Mouse (Mus musculus) gastrocnemius, adult 8-10 months (tissue): ENCODE results near the gene Adamtsl2. TPM values are rescaled to one million over a fixed set of nuclear protein-coding genes. Genes with fewer than 3 reads are reported as not detected.

Source experiments
- DNase-seq, 2 experiments: peaks; one replicate each; pipeline ENCODE4 v3.0.0; 2022; ENCODE audit warnings: low spot score in 2 of 2
- total RNA-seq, 4 experiments: library from RNA; stranded (reverse); gene quantifications; 2 replicates each; pipeline ENCODE4 v1.2.4; 2022

Gene Adamtsl2
- total RNA-seq, 4 experiments from 2014 or later = 0.99 to 2.2 (median 1.5) TPM

- DNase-seq = no peak
These were observed 4.4 kb upstream of the Adamtsl2 start for GRCm38 (mm10) chr2:27074804-27075203.

GRCm38 (mm10) chr2:27075485-27075884, 3.7 kb upstream of the Adamtsl2 start:
- DNase-seq = no peak

- no peak for DNase-seq
These were observed 1.4 kb upstream of the Adamtsl2 start for GRCm38 (mm10) chr2:27077655-27078244.

- DNase-seq = no peak
These were observed 867 bp upstream of the Adamtsl2 start for GRCm38 (mm10) chr2:27078312-27078711.

- DNase-seq = no peak
These were observed 470 bp downstream of the Adamtsl2 start for GRCm38 (mm10) chr2:27079649-27080048.

GRCm38 (mm10) chr2:27083761-27084475, 4.7 kb downstream of the Adamtsl2 start:
- DNase-seq = no peak

- no peak for DNase-seq
These were observed 5.8 kb downstream of the Adamtsl2 start for GRCm38 (mm10) chr2:27084963-27085362.

GRCm38 (mm10) chr2:27085801-27086200, 6.6 kb downstream of the Adamtsl2 start:
- DNase-seq = no peak

- no peak for DNase-seq
These were observed 7.4 kb downstream of the Adamtsl2 start for GRCm38 (mm10) chr2:27086483-27087010.

- DNase-seq = no peak
These were observed 8.4 kb downstream of the Adamtsl2 start for GRCm38 (mm10) chr2:27087581-27087980.

GRCm38 (mm10) chr2:27088071-27088644, 9.0 kb downstream of the Adamtsl2 start:
- DNase-seq = peak; percentile 59 to 75

GRCm38 (mm10) chr2:27088700-27089099, 9.5 kb downstream of the Adamtsl2 start:
- DNase-seq = no peak

- DNase-seq = no peak
These were observed 10.1 kb downstream of the Adamtsl2 start for GRCm38 (mm10) chr2:27089238-27089637.

- no peak for DNase-seq
These were observed 16.0 kb downstream of the Adamtsl2 start for GRCm38 (mm10) chr2:27095178-27095577.

- DNase-seq = no peak
These were observed 17.3 kb downstream of the Adamtsl2 start for GRCm38 (mm10) chr2:27096341-27096981.

- DNase-seq = no peak
These were observed 18.1 kb downstream of the Adamtsl2 start for GRCm38 (mm10) chr2:27097241-27097656.

GRCm38 (mm10) chr2:27097776-27098175, 18.6 kb downstream of the Adamtsl2 start:
- DNase-seq = no peak

GRCm38 (mm10) chr2:27103554-27103953, 24.4 kb downstream of the Adamtsl2 start:
- DNase-seq = no peak

- DNase-seq = no peak
These were observed 27.6 kb downstream of the Adamtsl2 start for GRCm38 (mm10) chr2:27106816-27107215.

- no peak for DNase-seq
These were observed 29.0 kb downstream of the Adamtsl2 start for GRCm38 (mm10) chr2:27108144-27108543.

GRCm38 (mm10) chr2:27109052-27109451, 29.9 kb downstream of the Adamtsl2 start:
- no peak for DNase-seq

GRCm38 (mm10) chr2:27112585-27112984, 33.4 kb downstream of the Adamtsl2 start:
- no peak for DNase-seq
